Mouse (Mus musculus) lung, postnatal 36 days (tissue): ENCODE measurements at regions not wholly inside any gene's neighbourhood (a gene's known extent, or its start where the extent isn't known, plus 50 kb on each side); places are given as distances from the start of the nearest gene placed in this dataset.
A peak's percentile ranks its signal among the peaks of the same experiment; 100 is the strongest.

Experiments used
- DNase-seq: peaks from one replicate; pipeline ENCODE4 v3.0.0; 2022; ENCODE audit warnings: mixed read lengths

- no peak for DNase-seq
Observed at GRCm38 (mm10) chr1:64343268-64343667, 189.2 kb upstream of the Creb1 start.

- no peak for DNase-seq
Observed at GRCm38 (mm10) chr1:64341596-64341995, 190.8 kb upstream of the Creb1 start.

GRCm38 (mm10) chr1:64338575-64338961, 193.9 kb upstream of the Creb1 start:
- DNase-seq: peak; percentile 54

- DNase-seq: no peak
Observed at GRCm38 (mm10) chr1:64337619-64338574, 194.5 kb upstream of the Creb1 start.

GRCm38 (mm10) chr1:64331566-64331965, 200.9 kb upstream of the Creb1 start:
- no peak for DNase-seq

- no peak for DNase-seq
Observed at GRCm38 (mm10) chr1:64330721-64331120, 201.7 kb upstream of the Creb1 start.

GRCm38 (mm10) chr1:64322197-64322596, 200.1 kb upstream of the Klf7 start:
- no peak for DNase-seq

GRCm38 (mm10) chr1:64319155-64319582, 197.1 kb upstream of the Klf7 start:
- DNase-seq: no peak

- no peak for DNase-seq
Observed at GRCm38 (mm10) chr1:64318440-64319154, 196.5 kb upstream of the Klf7 start.

GRCm38 (mm10) chr1:64317032-64317636, 195.1 kb upstream of the Klf7 start:
- DNase-seq: no peak

- DNase-seq: no peak
Observed at GRCm38 (mm10) chr1:64311371-64311770, 189.3 kb upstream of the Klf7 start.

GRCm38 (mm10) chr1:64308560-64308959, 186.5 kb upstream of the Klf7 start:
- no peak for DNase-seq

GRCm38 (mm10) chr1:64308088-64308487, 186.0 kb upstream of the Klf7 start:
- DNase-seq: no peak

GRCm38 (mm10) chr1:64305427-64306213, 183.5 kb upstream of the Klf7 start:
- DNase-seq: peak; percentile 87

GRCm38 (mm10) chr1:64302833-64303358, 180.8 kb upstream of the Klf7 start:
- DNase-seq: peak; percentile 77

- DNase-seq: peak; percentile 61
Observed at GRCm38 (mm10) chr1:64301530-64302061, 179.5 kb upstream of the Klf7 start.

GRCm38 (mm10) chr1:64300951-64301529, 179.0 kb upstream of the Klf7 start:
- DNase-seq: peak; percentile 56

- DNase-seq: peak; percentile 23
Observed at GRCm38 (mm10) chr1:64298950-64299349, 176.9 kb upstream of the Klf7 start.

- no peak for DNase-seq
Observed at GRCm38 (mm10) chr1:64298188-64298587, 176.1 kb upstream of the Klf7 start.

GRCm38 (mm10) chr1:64297343-64297742, 175.3 kb upstream of the Klf7 start:
- DNase-seq: no peak

GRCm38 (mm10) chr1:64295512-64295945, 173.4 kb upstream of the Klf7 start:
- DNase-seq: peak; percentile 24

- DNase-seq: no peak
Observed at GRCm38 (mm10) chr1:64295051-64295450, 173.0 kb upstream of the Klf7 start.
